Mouse (Mus musculus): ENCODE measurements around the gene Pdik1l.

- TF ChIP-seq USF1 (IDR thresholded peaks at IDR 0.05; ENCODE audit: low read depth) (no peak), CEBPB (IDR thresholded peaks at IDR 0.05; ENCODE audit: insufficient read depth, poor library complexity, severe bottlenecking) (no peak)
Measured at GRCm38 (mm10) chr4:134258354-134258753, 29.3 kb downstream of the Pdik1l start.
